Mouse (Mus musculus) midbrain, embryonic 11.5 days (tissue): ENCODE measurements around the gene Cnn1. TPM values are rescaled to one million over a fixed set of nuclear protein-coding genes. Genes with fewer than 3 reads are reported as not detected.
A peak's percentile ranks its signal among the peaks of the same experiment; 100 is the strongest.
"Not testable (repeated sequence)": the region's sequence is repeated elsewhere in the genome, so short reads cannot be mapped to it uniquely, and the experiment has no call there.

Source experiments
- ATAC-seq: fragments of 200-750 bp; cut with Nextera tagmentation; 2 replicates; pipeline ENCODE4 v1.8.0; 2017; ENCODE audit warnings: moderate TSS enrichment, moderate library complexity; ENCODE audit not compliant: low FRiP score
- DNase-seq: peaks from one replicate; pipeline ENCODE4 v3.0.0; 2015; ENCODE audit warnings: low spot score; ENCODE audit errors: missing footprints
- H3K27ac ChIP-seq: fragments of 300-500 bp; sonication (generic); 2 replicates; pipeline ENCODE4 v1.5.1; 2014; ENCODE audit warnings: low read depth, low read length
- H3K27me3 ChIP-seq: fragments of 300-500 bp; sonication (generic); 2 replicates; pipeline ENCODE4 v1.6.1; 2014; ENCODE audit warnings: mild to moderate bottlenecking, low read length, moderate library complexity, mixed read lengths; ENCODE audit not compliant: control insufficient read depth, insufficient read depth
- H3K36me3 ChIP-seq: fragments of 300-500 bp; sonication (generic); 2 replicates; pipeline ENCODE4 v1.6.1; 2014; ENCODE audit warnings: mild to moderate bottlenecking, low read length, moderate library complexity, mixed read lengths; ENCODE audit not compliant: control insufficient read depth, insufficient read depth
- H3K4me1 ChIP-seq: fragments of 300-500 bp; sonication (generic); 2 replicates; pipeline ENCODE4 v1.6.1; 2014; ENCODE audit warnings: low read length; ENCODE audit not compliant: control insufficient read depth, insufficient read depth
- H3K4me2 ChIP-seq: fragments of 300-500 bp; sonication (generic); 2 replicates; pipeline ENCODE4 v1.6.1; 2014; ENCODE audit warnings: mild to moderate bottlenecking, moderate library complexity
- H3K4me3 ChIP-seq: fragments of 300-500 bp; sonication (generic); 2 replicates; pipeline ENCODE4 v1.5.1; 2014; ENCODE audit warnings: low read depth, low read length
- H3K9ac ChIP-seq: fragments of 300-500 bp; sonication (generic); 2 replicates; pipeline ENCODE4 v1.6.1; 2014; ENCODE audit warnings: low read length
- H3K9me3 ChIP-seq: fragments of 300-500 bp; sonication (generic); 2 replicates; pipeline ENCODE4 v1.6.1; 2016; ENCODE audit warnings: low read length; ENCODE audit not compliant: control insufficient read depth
- WGBS: fragments of 180-500 bp; shearing (Covaris S2); extraction: QIAGEN DNeasy Blood & Tissue Kit; methylation state at CpG from one replicate; pipeline ENCODE4 v1.1.7; 2014; 5-methylcytosine and 5-hydroxymethylcytosine counted together
- polyA plus RNA-seq: library from polyadenylated mRNA; unstranded; fragments of >200 nt; fragmentation: Nextera tagmentation; extraction: Ambion mirVana; gene quantifications from 2 replicates; pipeline ENCODE4 v1.2.1, GENCODE M21; 2014

Cnn1 gene
- polyA plus RNA-seq, 1 experiment from 2014 or later, result 1.6 TPM

- no peaks in the 10 kb centered on the region for H3K9me3 ChIP-seq
- DNase-seq (no peak), ATAC-seq (peak; percentile 13)
- peaks cover 8% of the 10 kb centered on the region for H3K4me1 ChIP-seq
- H3K4me2 ChIP-seq, result peak overlapping the region; percentile 56
- H3K9ac ChIP-seq, result peak overlapping the region; percentile 96; the same call in 1 of the 2 replicates
- WGBS, result 70% methylated on average over 4 of the region's 4 CpGs
- peak overlapping the region; percentile 91 for H3K4me3 ChIP-seq
- no peaks in the 10 kb centered on the region for H3K27me3 ChIP-seq
- no peak overlapping the region for H3K27ac ChIP-seq
- peaks cover 15% of the 10 kb centered on the region for H3K36me3 ChIP-seq
Observed at GRCm38 (mm10) chr9:22069881-22070553, 29.0 kb upstream of the Cnn1 start.

- H3K9me3 ChIP-seq, result no peaks in the 10 kb centered on the region
- peaks cover 8% of the 10 kb centered on the region for H3K4me1 ChIP-seq
- ATAC-seq (peak; percentile 98), DNase-seq (peak; percentile 99)
- under 1% methylated on average over 70 of the region's 87 CpGs for WGBS
- no peaks in the 10 kb centered on the region for H3K27me3 ChIP-seq
- H3K27ac ChIP-seq, result peak within 1 kb of the TSS; percentile 94
- peak within 1 kb of the TSS; percentile 56 for H3K4me2 ChIP-seq
- H3K36me3 ChIP-seq, result peaks cover 7% of the 10 kb centered on the region
- peak within 1 kb of the TSS; percentile 96 for H3K9ac ChIP-seq
- peak within 1 kb of the TSS; percentile 91 for H3K4me3 ChIP-seq
Observed at GRCm38 (mm10) chr9:22070791-22071573, 28.0 kb upstream of the Cnn1 start, which contains the start of the genes Gm49318 and Zfp653. TSS of gene Gm49318 (minus strand) at chr9:22071259. TSS of gene Zfp653 (minus strand) at chr9:22071376.

GRCm38 (mm10) chr9:22072276-22072675, 26.7 kb upstream of the Cnn1 start:
- no peak for ATAC-seq
- Histone ChIP-seq H3K9me3 (no peaks in the 10 kb centered on the region), H3K4me1 (peaks cover 8% of the 10 kb centered on the region), H3K27ac (no peak overlapping the region), H3K36me3 (peaks cover 7% of the 10 kb centered on the region), H3K4me2 (no peak overlapping the region), H3K4me3 (no peak overlapping the region), H3K27me3 (no peaks in the 10 kb centered on the region), H3K9ac (no peak overlapping the region)
- 96% methylated on average over 4 of the region's 4 CpGs for WGBS
- no peak for DNase-seq

- not testable (repeated sequence) for H3K9me3 ChIP-seq, H3K4me3 ChIP-seq, H3K4me1 ChIP-seq, DNase-seq, H3K36me3 ChIP-seq, H3K4me2 ChIP-seq, ATAC-seq, H3K27ac ChIP-seq, H3K9ac ChIP-seq, H3K27me3 ChIP-seq
- 83% methylated on average over 5 of the region's 5 CpGs for WGBS
Observed at GRCm38 (mm10) chr9:22075778-22076177, 23.2 kb upstream of the Cnn1 start.

GRCm38 (mm10) chr9:22076223-22076622, 22.8 kb upstream of the Cnn1 start:
- Histone ChIP-seq H3K9me3 (no peaks in the 10 kb centered on the region), H3K36me3 (no peaks in the 10 kb centered on the region; the same call in 1 of the 2 replicates), H3K27ac (no peak overlapping the region), H3K9ac (no peak overlapping the region), H3K4me3 (no peak overlapping the region), H3K27me3 (no peaks in the 10 kb centered on the region), H3K4me1 (no peaks in the 10 kb centered on the region), H3K4me2 (no peak overlapping the region)
- ATAC-seq, result no peak
- DNase-seq, result no peak
- WGBS, result 95% methylated on average over 23 of the region's 23 CpGs

- DNase-seq (no peak), ATAC-seq (no peak)
- 37% methylated on average over 4 of the region's 4 CpGs for WGBS
- peak overlapping the region; percentile 74 for H3K4me3 ChIP-seq
- peak overlapping the region; percentile 75 for H3K9ac ChIP-seq
- peak overlapping the region; percentile 81 for H3K4me2 ChIP-seq
- H3K27ac ChIP-seq, result no peak overlapping the region
- H3K9me3 ChIP-seq, result no peaks in the 10 kb centered on the region
- no peaks in the 10 kb centered on the region for H3K36me3 ChIP-seq
- peaks cover 8% of the 10 kb centered on the region for H3K4me1 ChIP-seq
- no peaks in the 10 kb centered on the region for H3K27me3 ChIP-seq
Observed at GRCm38 (mm10) chr9:22084667-22085021, 14.4 kb upstream of the Cnn1 start.

- peak; percentile 98 for DNase-seq
- H3K4me2 ChIP-seq, result peak within 1 kb of the TSS; percentile 81
- no peaks in the 10 kb centered on the region for H3K36me3 ChIP-seq
- H3K27ac ChIP-seq, result peak within 1 kb of the TSS; percentile 35; the same call in 1 of the 2 replicates
- H3K4me3 ChIP-seq, result peak within 1 kb of the TSS; percentile 74
- under 1% methylated on average over 48 of the region's 48 CpGs for WGBS
- peak within 1 kb of the TSS; percentile 75 for H3K9ac ChIP-seq
- H3K27me3 ChIP-seq, result no peaks in the 10 kb centered on the region
- ATAC-seq, result peak; percentile 100
- peaks cover 8% of the 10 kb centered on the region for H3K4me1 ChIP-seq
- no peaks in the 10 kb centered on the region for H3K9me3 ChIP-seq
Observed at GRCm38 (mm10) chr9:22085022-22085834, 13.8 kb upstream of the Cnn1 start, which contains the start of gene Ecsit. TSS of gene Ecsit (minus strand) at chr9:22085438.

GRCm38 (mm10) chr9:22086012-22086411, 13.0 kb upstream of the Cnn1 start:
- Histone ChIP-seq H3K4me1 (peaks cover 8% of the 10 kb centered on the region), H3K4me3 (peak overlapping the region; percentile 74), H3K27ac (no peak overlapping the region), H3K27me3 (no peaks in the 10 kb centered on the region), H3K4me2 (peak overlapping the region; percentile 81), H3K36me3 (no peaks in the 10 kb centered on the region), H3K9me3 (no peaks in the 10 kb centered on the region), H3K9ac (peak overlapping the region; percentile 75)
- 77% methylated on average over 6 of the region's 6 CpGs for WGBS
- ATAC-seq, result no peak
- no peak for DNase-seq
